Mouse (Mus musculus): ENCODE results near the gene Ptprn2. TPM values are rescaled to one million over a fixed set of nuclear protein-coding genes. Genes with fewer than 3 reads are reported as not detected.

The Ptprn2 gene
- polyA plus RNA-seq, 1 experiment from 2014 or later: 0.13 TPM

- Histone ChIP-seq H3K36me3 (no peaks in the 10 kb centered on the region), H3K27me3 (no peaks in the 10 kb centered on the region), H3K9me3 (replicated peaks) (no peaks in the 10 kb centered on the region), H3K4me2 (no peak overlapping the region), H3K4me1 (replicated peaks) (no peaks in the 10 kb centered on the region), H3K4me3 (no peak overlapping the region), H3K27ac (no peak overlapping the region), H3K9ac (no peak overlapping the region)
- no peak for ATAC-seq (replicated peaks; ENCODE audit: insufficient number of reproducible peaks, insufficient read depth, low FRiP score, low read depth)
- 87% methylated on average over 3 of the region's 3 CpGs for WGBS
Measured at GRCm38 (mm10) chr12:117323017-117323416, 837.5 kb downstream of the Ptprn2 start.

MicroRNAs encoded within 50 kb of the gene (microRNA counts, 519-probe panel; counts per million panel counts)
- microRNA mmu-miR-153: 2,395 counts per million, percentile 46 among the panel's probes with 10 or more counts

Small RNAs within 50 kb of the gene (microRNA-seq; reads per million reads assigned to microRNA genes)
- 9.2 reads per million, percentile 24 among the genes with 10 or more reads in this experiment for gene Mir153

Other genes with a start within 250 kb of the Ptprn2 start
- gene Wdr60, start 222.7 kb upstream of the Ptprn2 start, polyA plus RNA-seq (2015; fragmentation: Nextera tagmentation; extraction: Ambion mirVana): 5.9 and 7.1 TPM in 2 replicates
- gene Gm11027, start 210.3 kb upstream of the Ptprn2 start, polyA plus RNA-seq (2015; fragmentation: Nextera tagmentation; extraction: Ambion mirVana): not detected in 2 replicates
- 10.0 and 14.4 TPM in 2 replicates for gene Esyt2, start 204.5 kb upstream of the Ptprn2 start, polyA plus RNA-seq (2015; fragmentation: Nextera tagmentation; extraction: Ambion mirVana)
- 20.0 and 25.8 TPM in 2 replicates for gene Ncapg2, start 80.3 kb upstream of the Ptprn2 start, polyA plus RNA-seq (2015; fragmentation: Nextera tagmentation; extraction: Ambion mirVana)